Mouse (Mus musculus): ENCODE results near the gene Tcf7.

DNA sequence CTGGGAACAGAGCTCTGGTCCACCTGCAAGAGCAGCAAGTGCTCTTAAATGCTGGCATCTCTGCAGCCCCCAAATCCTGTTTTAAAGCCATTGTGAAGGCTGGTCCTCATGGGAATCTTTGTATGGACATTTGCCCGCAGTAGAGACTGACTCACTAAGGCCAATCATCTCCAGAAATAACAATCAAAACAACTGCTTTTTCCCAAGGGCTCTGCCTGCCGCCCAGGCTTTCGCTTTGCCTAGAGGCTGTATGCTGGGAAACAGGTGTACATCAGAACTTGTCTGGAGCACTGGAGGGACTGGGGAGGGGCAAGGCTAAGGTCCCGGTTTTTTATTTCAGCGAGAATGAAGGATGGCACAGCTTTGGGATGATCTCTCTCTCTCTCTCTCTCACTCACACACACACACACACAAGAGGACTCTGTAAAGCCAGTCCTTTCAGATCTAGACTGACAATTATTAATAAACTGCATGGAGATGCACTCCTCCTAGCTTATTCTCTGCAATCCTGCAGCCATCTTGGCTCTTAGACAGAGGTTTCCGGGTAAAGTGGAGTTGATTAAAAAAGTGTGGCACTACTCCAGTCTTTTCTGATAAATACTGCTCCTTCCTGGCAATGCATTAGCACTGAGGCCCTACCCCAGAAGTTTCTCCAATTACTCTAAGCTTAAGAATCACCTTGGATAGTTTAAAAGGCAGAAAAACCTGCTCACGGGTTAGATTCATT, 53.9 kb downstream of the Tcf7 start:
- TF ChIP-seq CTCF (IDR thresholded peaks at IDR 0.05; ENCODE audit: control insufficient read depth, insufficient read depth, insufficient read length) (no peak), USF1 (IDR thresholded peaks at IDR 0.05; ENCODE audit: low read depth) (no peak), MYOD1 (IDR thresholded peaks at IDR 0.05; ENCODE audit: control insufficient read depth, insufficient read length, low read depth) (peak; percentile 54), MAX (IDR thresholded peaks at IDR 0.05) (no peak), CEBPB (IDR thresholded peaks at IDR 0.05; ENCODE audit: low read depth) (no peak), MYOG (IDR thresholded peaks at IDR 0.05; ENCODE audit: control insufficient read depth, extremely low read depth, insufficient read length) (no peak)
